Mouse (Mus musculus) myocyte (in vitro differentiated cells): ENCODE results near the gene 1700001P01Rik.
A peak's percentile ranks its signal among the peaks of the same experiment; 100 is the strongest.

Experiments used
- CEBPB ChIP-seq: IDR thresholded peaks from 2 replicates; pipeline ENCODE4 v1.6.1; 2011; ENCODE audit warnings: mild to moderate bottlenecking, moderate library complexity; ENCODE audit not compliant: poor library complexity, insufficient read depth, severe bottlenecking
- E2F4 ChIP-seq: IDR thresholded peaks from one replicate; pipeline ENCODE4 v1.6.1; 2011; ENCODE audit warnings: mild to moderate bottlenecking, control low read depth, moderate library complexity; ENCODE audit not compliant: insufficient read depth
- MAX ChIP-seq: IDR thresholded peaks from one replicate; pipeline ENCODE4 v1.6.1; 2011; ENCODE audit warnings: low read depth, mild to moderate bottlenecking, control low read depth
- MYOD1 ChIP-seq, 3 experiments: IDR thresholded peaks; one replicate each; pipeline ENCODE4 v1.6.1; 2011; ENCODE audit warnings: control low read depth in 2 of 3, low read depth in 2 of 3, mild to moderate bottlenecking in 2 of 3, moderate library complexity in 1 of 3; ENCODE audit not compliant: insufficient read length in 2 of 3, control insufficient read depth in 1 of 3
- MYOG ChIP-seq, 3 experiments: IDR thresholded peaks; one replicate each; pipeline ENCODE4 v1.6.1; 2011; ENCODE audit warnings: control low read depth in 2 of 3, low read depth in 2 of 3, mild to moderate bottlenecking in 2 of 3; ENCODE audit not compliant: insufficient read length in 2 of 3, control insufficient read depth in 1 of 3, insufficient read depth in 1 of 3
- POLR2A ChIP-seq: IDR thresholded peaks from one replicate; pipeline ENCODE4 v1.6.1; 2011; ENCODE audit warnings: low read depth, mild to moderate bottlenecking, control low read depth, moderate library complexity; ENCODE audit not compliant: insufficient read length
- POLR2AphosphoS2 ChIP-seq: IDR thresholded peaks from one replicate; pipeline ENCODE4 v1.6.1; 2011; ENCODE audit warnings: low read depth, control low read depth; ENCODE audit not compliant: insufficient read length
- TCF12 ChIP-seq: IDR thresholded peaks from one replicate; pipeline ENCODE4 v1.6.1; 2011; ENCODE audit warnings: mild to moderate bottlenecking, control low read depth; ENCODE audit not compliant: poor library complexity, insufficient read depth, severe bottlenecking
- USF1 ChIP-seq: IDR thresholded peaks from one replicate; pipeline ENCODE4 v1.6.1; 2011; ENCODE audit warnings: low read depth, mild to moderate bottlenecking, control low read depth, moderate library complexity

DNA sequence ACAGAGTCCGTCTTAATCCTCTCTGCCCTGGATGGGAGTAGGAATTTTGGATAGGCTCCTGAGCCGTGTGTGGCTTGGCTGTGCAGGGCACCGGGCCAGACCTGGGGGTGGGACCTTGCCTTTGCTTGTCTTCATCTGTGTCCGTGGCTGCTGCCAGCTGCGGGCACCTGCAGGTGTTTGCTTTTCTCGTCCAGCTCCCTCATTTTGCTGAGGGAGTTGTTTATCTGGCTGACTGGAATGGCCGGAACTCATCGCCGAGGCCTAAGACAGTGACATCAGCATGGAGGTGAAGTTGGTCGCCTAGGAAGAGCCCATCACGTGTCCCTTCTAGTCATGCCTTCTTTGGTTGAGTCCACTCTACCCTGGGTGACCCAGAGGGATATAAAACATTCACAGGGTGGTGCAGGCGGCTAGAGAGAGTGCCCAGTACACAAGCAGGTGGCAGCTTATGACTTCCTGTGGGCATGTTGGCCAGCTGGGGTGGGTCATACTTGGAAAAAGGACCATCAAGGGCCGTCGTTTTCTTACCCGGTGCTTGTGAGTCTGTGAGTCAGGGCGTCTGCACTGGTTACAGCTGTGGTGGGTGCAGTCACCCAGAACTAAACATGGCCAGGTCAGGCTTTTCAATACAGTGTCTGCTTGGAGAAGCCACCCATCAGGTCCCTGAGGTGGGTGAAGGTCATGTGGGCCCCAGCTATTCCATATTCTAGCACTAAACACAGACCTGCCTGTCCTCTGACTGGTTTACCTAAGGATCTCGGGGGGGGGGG is 38.2 kb upstream of the 1700001P01Rik start:
- no peak for TF ChIP-seq E2F4
- peak in 1 of 3 experiments; percentile 59 for TF ChIP-seq MYOG (IDR thresholded peaks at IDR 0.05; ENCODE audit: control insufficient read depth in 1 of 3, insufficient read depth in 1 of 3, insufficient read length in 2 of 3, low read depth in 2 of 3)
- no peak for TF ChIP-seq POLR2A
- TF ChIP-seq USF1 = peak; percentile 80
- peak in 2 of 3 experiments; percentile 28 to 84 for TF ChIP-seq MYOD1 (IDR thresholded peaks at IDR 0.05; ENCODE audit: control insufficient read depth in 1 of 3, insufficient read length in 2 of 3, low read depth in 2 of 3)
- TF ChIP-seq MAX = no peak
- no peak for TF ChIP-seq TCF12
- TF ChIP-seq POLR2AphosphoS2 = no peak
- no peak for TF ChIP-seq CEBPB
